Mouse (Mus musculus) testis, postnatal 10 days (tissue): ENCODE data around the gene Mfng.

Source experiments
- DNase-seq: peaks from one replicate; pipeline ENCODE4 v3.0.0; 2021; ENCODE audit warnings: low spot score

Mfng gene

GRCm38 (mm10) chr15:78715856-78716255 lies 57.4 kb downstream of the Mfng start:
- no peak for DNase-seq

GRCm38 (mm10) chr15:78713751-78714150 lies 59.5 kb downstream of the Mfng start:
- DNase-seq = no peak

- no peak for DNase-seq
Observed at GRCm38 (mm10) chr15:78712335-78713258, 60.7 kb downstream of the Mfng start.

- no peak for DNase-seq
Observed at GRCm38 (mm10) chr15:78711935-78712334, 61.3 kb downstream of the Mfng start.

GRCm38 (mm10) chr15:78710634-78711033 lies 62.6 kb downstream of the Mfng start:
- DNase-seq = no peak

- no peak for DNase-seq
Observed at GRCm38 (mm10) chr15:78709767-78710166, 63.5 kb downstream of the Mfng start.

- DNase-seq = no peak
Observed at GRCm38 (mm10) chr15:78706630-78707029, 66.6 kb downstream of the Mfng start.
